Mouse (Mus musculus) embryonic fibroblast, embryonic 13.5 days (primary cell): ENCODE results near the gene Pnma1.

Experiments used
- CTCF ChIP-seq: IDR thresholded peaks from 2 replicates; pipeline ENCODE4 v1.5.1; 2011; ENCODE audit warnings: mild to moderate bottlenecking, control low read depth, low read length, moderate library complexity, borderline replicate concordance; ENCODE audit not compliant: insufficient read depth
- POLR2A ChIP-seq: IDR thresholded peaks from 2 replicates; pipeline ENCODE4 v1.6.1; 2011; ENCODE audit warnings: low read depth, mild to moderate bottlenecking, control low read depth, low read length, moderate library complexity

DNA sequence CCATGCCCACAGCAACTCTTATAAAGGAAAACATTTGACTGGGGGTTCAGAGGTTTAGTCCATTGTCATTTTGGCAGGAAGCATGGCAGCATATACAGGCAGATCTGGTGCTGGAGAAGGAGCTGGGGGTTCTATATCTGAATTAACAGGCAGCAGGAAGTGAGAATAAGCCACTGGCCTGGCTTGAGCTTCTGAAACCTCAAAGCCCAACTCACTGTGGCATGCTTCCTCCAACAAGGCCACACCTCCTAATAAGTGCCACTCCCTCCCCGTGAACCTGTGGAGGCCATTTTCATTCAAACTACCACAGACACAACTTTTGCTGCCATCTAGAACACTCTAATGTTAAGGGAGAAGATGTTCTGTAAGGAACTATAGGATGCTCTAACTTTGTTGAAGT is 40.6 kb downstream of the Pnma1 start:
- TF ChIP-seq CTCF = no peak
- TF ChIP-seq POLR2A = no peak
